Mouse (Mus musculus): Measurements from ENCODE around the gene Eif3l. TPM values are rescaled to one million over a fixed set of nuclear protein-coding genes. Genes with fewer than 3 reads are reported as not detected.
A peak's percentile ranks its signal among the peaks of the same experiment; 100 is the strongest.

The Eif3l gene
- polyA plus RNA-seq, 1 experiment from 2014 or later = 199 TPM

DNA sequence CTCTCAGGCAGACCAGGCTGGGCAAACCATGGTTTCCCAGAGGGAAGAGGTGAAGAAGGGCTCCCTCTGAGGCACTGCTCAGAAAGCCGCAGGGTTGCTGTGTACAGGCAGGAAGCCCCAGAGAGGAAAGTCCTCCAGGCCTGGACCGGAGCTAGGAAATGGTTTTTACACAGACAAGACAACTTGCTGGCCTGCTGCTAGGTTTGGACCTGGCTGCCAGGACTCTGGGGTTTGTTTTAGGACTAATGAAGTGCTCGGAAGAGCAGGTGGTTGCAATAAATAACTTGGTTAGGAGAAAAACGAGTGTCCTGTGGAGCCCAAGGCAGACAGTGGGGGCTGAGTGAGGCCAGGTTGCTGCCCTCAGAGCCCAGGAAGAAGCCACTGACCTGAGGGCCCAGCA, 26.8 kb upstream of the Eif3l start:
- Histone ChIP-seq H3K4me2 (ENCODE audit: low read length) (no peak overlapping the region), H3K9ac (ENCODE audit: low read depth, low read length) (no peak overlapping the region), H3K36me3 (ENCODE audit: insufficient read depth, low read length) (0 out of 2 replicates have a peak, but pooled peaks cover under 1% of the 10 kb centered on the region), H3K27ac (no peak overlapping the region), H3K4me3 (replicated peaks; ENCODE audit: low read depth, low read length) (no peak overlapping the region), H3K27me3 (ENCODE audit: insufficient read depth, low read length) (0 out of 2 replicates have a peak, but pooled peaks cover 2% of the 10 kb centered on the region), H3K4me1 (replicated peaks; ENCODE audit: insufficient read depth, low read length) (peaks cover 11% of the 10 kb centered on the region; the same call in 1 of the 2 replicates), H3K9me3 (replicated peaks; ENCODE audit: low read length) (no peaks in the 10 kb centered on the region)
- TF ChIP-seq CTCF (IDR thresholded peaks at IDR 0.05; ENCODE audit: low read depth) = no peak
- DNase-seq (ENCODE audit: low spot score) (no peak), ATAC-seq (replicated peaks; ENCODE audit: low FRiP score, low read depth) (no peak)
- 63% methylated on average over 4 of the region's 4 CpGs for WGBS

DNA sequence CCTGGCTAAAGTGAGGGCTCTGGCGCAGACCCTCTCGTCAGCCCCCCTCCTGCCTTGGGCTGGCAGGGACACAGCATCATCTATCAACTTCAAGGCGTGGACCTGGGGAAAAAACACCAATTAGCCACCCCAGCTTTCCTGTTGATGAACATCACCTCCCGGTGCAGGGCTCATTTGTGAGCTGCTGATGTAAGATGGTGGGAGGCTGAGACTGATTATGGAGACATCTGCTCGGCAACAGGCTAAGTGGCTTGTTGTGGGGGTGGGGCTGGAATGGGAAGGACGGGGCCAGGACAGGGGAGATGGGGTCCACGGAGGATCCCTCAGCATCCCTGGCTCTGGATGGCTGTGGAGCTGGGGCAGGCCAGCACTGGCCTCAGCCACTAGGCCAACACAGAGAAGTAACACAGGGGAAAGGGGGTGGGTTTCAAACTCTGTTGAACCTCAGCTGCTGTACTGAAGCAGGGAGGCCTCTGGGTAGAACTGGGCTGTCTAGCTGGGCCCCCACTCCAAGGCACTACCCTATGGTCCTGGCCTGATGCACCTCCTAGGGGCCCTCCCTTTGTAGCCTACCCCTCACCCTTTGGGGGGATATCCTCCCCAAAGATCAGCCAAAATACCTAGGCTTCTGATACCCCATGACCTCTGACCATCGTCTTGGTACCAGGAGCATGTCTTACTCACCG, 24.7 kb upstream of the Eif3l start:
- no peak overlapping the region for H3K4me3 ChIP-seq (replicated peaks; ENCODE audit: low read depth, low read length)
- no peak for ATAC-seq (replicated peaks; ENCODE audit: low FRiP score, low read depth)
- WGBS = 62% methylated on average over 9 of the region's 9 CpGs
- no peaks in the 10 kb centered on the region for H3K27me3 ChIP-seq (ENCODE audit: insufficient read depth, low read length)
- H3K9ac ChIP-seq (ENCODE audit: low read depth, low read length) = no peak overlapping the region
- no peak for TF ChIP-seq CTCF (IDR thresholded peaks at IDR 0.05; ENCODE audit: low read depth)
- H3K4me2 ChIP-seq (ENCODE audit: low read length) = no peak overlapping the region
- DNase-seq (ENCODE audit: low spot score) = no peak
- H3K27ac ChIP-seq = peak overlapping the region; percentile 87
- peaks cover 22% of the 10 kb centered on the region for H3K36me3 ChIP-seq (ENCODE audit: insufficient read depth, low read length)
- 0 out of 2 replicates have a peak, but pooled peaks cover 3% of the 10 kb centered on the region for H3K4me1 ChIP-seq (replicated peaks; ENCODE audit: insufficient read depth, low read length)
- no peaks in the 10 kb centered on the region for H3K9me3 ChIP-seq (replicated peaks; ENCODE audit: low read length)

DNA sequence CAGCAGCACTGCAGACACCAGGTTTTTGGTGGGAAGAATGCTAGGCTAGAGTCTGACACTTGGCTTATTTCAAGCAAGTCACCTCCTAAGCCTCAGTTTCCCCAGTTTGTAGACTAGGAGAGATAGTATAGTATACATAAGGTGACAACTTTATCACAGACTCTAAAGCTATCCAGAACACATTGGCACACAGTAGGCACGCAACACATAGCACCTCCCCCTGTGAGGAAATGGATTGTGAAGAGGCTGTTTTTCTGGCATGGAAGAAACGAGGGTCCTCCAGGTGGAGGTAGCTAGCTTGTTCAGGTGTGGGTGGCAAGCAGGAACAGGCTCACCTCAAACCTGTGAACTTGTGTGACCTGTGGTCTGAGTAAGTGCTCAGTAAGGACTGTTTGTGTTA, 24.0 kb upstream of the Eif3l start:
- ATAC-seq (replicated peaks; ENCODE audit: low FRiP score, low read depth) (no peak), DNase-seq (ENCODE audit: low spot score) (no peak)
- H3K4me3 ChIP-seq (replicated peaks; ENCODE audit: low read depth, low read length) = no peak overlapping the region
- peak overlapping the region; percentile 87 for H3K27ac ChIP-seq
- no peaks in the 10 kb centered on the region for H3K9me3 ChIP-seq (replicated peaks; ENCODE audit: low read length)
- H3K27me3 ChIP-seq (ENCODE audit: insufficient read depth, low read length) = no peaks in the 10 kb centered on the region
- WGBS = 68% methylated on average over 2 of the region's 2 CpGs
- H3K4me2 ChIP-seq (ENCODE audit: low read length) = no peak overlapping the region
- H3K9ac ChIP-seq (ENCODE audit: low read depth, low read length) = 0 out of 2 replicates have a peak overlapping the region, but pooled peaks have one; percentile 27
- TF ChIP-seq CTCF (IDR thresholded peaks at IDR 0.05; ENCODE audit: low read depth) = no peak
- 0 out of 2 replicates have a peak, but pooled peaks cover 3% of the 10 kb centered on the region for H3K4me1 ChIP-seq (replicated peaks; ENCODE audit: insufficient read depth, low read length)
- peaks cover 28% of the 10 kb centered on the region for H3K36me3 ChIP-seq (ENCODE audit: insufficient read depth, low read length)

DNA sequence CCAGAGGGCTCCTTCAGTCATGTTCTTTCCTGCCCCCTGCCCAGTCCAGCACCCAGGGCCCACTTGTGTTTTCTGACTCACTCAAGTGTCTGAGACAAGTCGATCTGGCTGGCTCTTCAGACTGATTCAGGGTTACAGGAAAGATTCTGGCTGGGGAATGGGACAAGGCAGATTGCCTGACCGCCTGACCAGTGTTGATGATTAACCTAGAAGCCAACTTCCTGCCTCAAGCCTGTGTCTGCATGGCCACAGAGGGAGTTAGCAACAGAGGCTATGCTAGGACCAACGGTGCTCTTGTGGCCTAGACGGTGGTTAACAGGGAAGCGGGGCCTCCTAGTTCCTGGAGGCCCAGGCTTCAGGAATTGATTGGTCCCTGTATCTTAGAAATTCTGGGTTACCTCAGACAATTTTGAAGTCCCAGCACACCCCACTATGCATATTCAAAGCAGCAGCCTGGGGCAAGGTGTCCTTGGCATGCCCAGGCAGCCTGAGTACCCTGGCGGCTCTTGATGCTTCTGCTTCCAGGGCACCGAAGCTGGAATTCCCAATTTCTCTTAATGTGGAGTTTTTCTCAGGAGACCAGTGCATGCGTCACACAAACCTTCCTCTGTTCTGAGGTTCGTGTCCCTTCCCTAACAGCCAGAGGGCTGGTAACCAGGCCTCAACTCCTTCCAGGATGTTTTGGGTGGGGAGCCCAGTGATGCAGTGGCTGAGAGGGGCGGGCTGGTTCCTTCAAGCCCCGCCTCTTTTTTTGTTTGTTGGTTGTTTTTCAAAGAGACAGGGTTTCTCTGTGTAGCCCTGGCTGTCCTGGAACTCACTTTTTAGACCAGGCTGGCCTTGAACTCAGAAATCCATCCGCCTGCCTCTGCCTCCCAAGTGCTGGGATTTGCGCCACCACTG, 23.3 kb upstream of the Eif3l start:
- Histone ChIP-seq H3K9ac (ENCODE audit: low read depth, low read length) (0 out of 2 replicates have a peak overlapping the region, but pooled peaks have one; percentile 27), H3K36me3 (ENCODE audit: insufficient read depth, low read length) (peaks cover 36% of the 10 kb centered on the region), H3K27me3 (ENCODE audit: insufficient read depth, low read length) (no peaks in the 10 kb centered on the region), H3K4me3 (replicated peaks; ENCODE audit: low read depth, low read length) (no peak overlapping the region), H3K9me3 (replicated peaks; ENCODE audit: low read length) (no peaks in the 10 kb centered on the region), H3K27ac (peak overlapping the region; percentile 87), H3K4me1 (replicated peaks; ENCODE audit: insufficient read depth, low read length) (0 out of 2 replicates have a peak, but pooled peaks cover 3% of the 10 kb centered on the region), H3K4me2 (ENCODE audit: low read length) (no peak overlapping the region)
- ATAC-seq (replicated peaks; ENCODE audit: low FRiP score, low read depth) = peak; percentile 80
- DNase-seq (ENCODE audit: low spot score) = peak; percentile 59
- TF ChIP-seq CTCF (IDR thresholded peaks at IDR 0.05; ENCODE audit: low read depth) = no peak
- WGBS = 58% methylated on average over 13 of the region's 13 CpGs

DNA sequence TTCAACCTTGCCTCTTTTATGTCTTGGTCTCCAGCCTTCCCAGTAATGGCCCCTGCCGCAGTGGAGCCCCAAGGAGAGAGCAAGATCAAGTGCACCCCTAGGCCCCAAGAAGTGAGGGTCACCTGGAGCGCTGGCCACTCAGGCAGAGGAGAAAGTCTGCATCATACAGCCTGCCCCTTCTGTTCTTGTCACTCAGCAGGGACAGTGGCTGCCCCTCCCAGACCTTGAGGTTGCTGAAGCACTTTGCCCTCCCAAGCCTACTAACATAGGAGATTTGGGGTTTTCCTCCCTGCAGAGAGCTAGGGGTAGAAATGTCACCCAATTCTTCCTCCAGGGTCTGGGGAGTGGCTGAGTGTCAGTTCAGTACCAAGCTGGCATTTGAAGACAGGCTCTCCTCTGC, 22.6 kb upstream of the Eif3l start:
- Histone ChIP-seq H3K36me3 (ENCODE audit: insufficient read depth, low read length) (peaks cover 36% of the 10 kb centered on the region), H3K27me3 (ENCODE audit: insufficient read depth, low read length) (no peaks in the 10 kb centered on the region), H3K9me3 (replicated peaks; ENCODE audit: low read length) (no peaks in the 10 kb centered on the region), H3K4me3 (replicated peaks; ENCODE audit: low read depth, low read length) (no peak overlapping the region), H3K4me2 (ENCODE audit: low read length) (no peak overlapping the region), H3K27ac (peak overlapping the region; percentile 87), H3K4me1 (replicated peaks; ENCODE audit: insufficient read depth, low read length) (0 out of 2 replicates have a peak, but pooled peaks cover 3% of the 10 kb centered on the region), H3K9ac (ENCODE audit: low read depth, low read length) (no peak overlapping the region)
- ATAC-seq (replicated peaks; ENCODE audit: low FRiP score, low read depth) (no peak), DNase-seq (ENCODE audit: low spot score) (no peak)
- TF ChIP-seq CTCF (IDR thresholded peaks at IDR 0.05; ENCODE audit: low read depth) = no peak
- WGBS = 85% methylated on average over 2 of the region's 2 CpGs

DNA sequence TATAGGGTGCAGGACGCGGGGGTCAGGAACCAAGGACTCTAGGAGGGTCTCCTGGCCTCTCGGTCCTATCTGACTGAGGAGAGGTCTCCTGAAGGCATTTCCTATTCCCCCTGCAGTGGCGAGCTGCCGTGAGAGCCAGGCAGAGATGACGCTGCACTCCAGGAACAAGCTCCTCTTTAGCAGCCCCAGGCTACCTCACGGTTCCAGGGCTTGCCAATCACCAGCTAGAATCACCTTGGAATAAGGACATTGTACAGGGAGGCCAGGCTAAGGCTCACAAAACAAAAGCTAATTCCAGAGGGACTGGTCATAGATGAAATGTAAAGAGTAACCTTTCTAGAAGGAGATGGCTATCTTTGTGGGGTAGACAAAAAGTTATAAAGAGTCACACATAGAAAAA, 18.4 kb upstream of the Eif3l start:
- no peak overlapping the region for H3K4me2 ChIP-seq (ENCODE audit: low read length)
- no peaks in the 10 kb centered on the region for H3K9me3 ChIP-seq (replicated peaks; ENCODE audit: low read length)
- H3K4me1 ChIP-seq (replicated peaks; ENCODE audit: insufficient read depth, low read length) = no peaks in the 10 kb centered on the region
- no peak overlapping the region for H3K9ac ChIP-seq (ENCODE audit: low read depth, low read length)
- H3K27me3 ChIP-seq (ENCODE audit: insufficient read depth, low read length) = no peaks in the 10 kb centered on the region
- H3K4me3 ChIP-seq (replicated peaks; ENCODE audit: low read depth, low read length) = no peak overlapping the region
- no peak for ATAC-seq (replicated peaks; ENCODE audit: low FRiP score, low read depth)
- no peak for DNase-seq (ENCODE audit: low spot score)
- H3K27ac ChIP-seq = no peak overlapping the region
- H3K36me3 ChIP-seq (ENCODE audit: insufficient read depth, low read length) = peaks cover 65% of the 10 kb centered on the region
- WGBS = 89% methylated on average over 7 of the region's 7 CpGs
- no peak for TF ChIP-seq CTCF (IDR thresholded peaks at IDR 0.05; ENCODE audit: low read depth)
